Mouse (Mus musculus) thymus, postnatal 10 days (tissue): ENCODE data around the gene Cyp2d11.
"Not testable (repeated sequence)": the region's sequence is repeated elsewhere in the genome, so short reads cannot be mapped to it uniquely, and the experiment has no call there.

Experiments used
- DNase-seq, 2 experiments: peaks; one replicate each; pipeline ENCODE4 v3.0.0; 2021; ENCODE audit warnings: low spot score in 2 of 2

Cyp2d11 gene

DNA sequence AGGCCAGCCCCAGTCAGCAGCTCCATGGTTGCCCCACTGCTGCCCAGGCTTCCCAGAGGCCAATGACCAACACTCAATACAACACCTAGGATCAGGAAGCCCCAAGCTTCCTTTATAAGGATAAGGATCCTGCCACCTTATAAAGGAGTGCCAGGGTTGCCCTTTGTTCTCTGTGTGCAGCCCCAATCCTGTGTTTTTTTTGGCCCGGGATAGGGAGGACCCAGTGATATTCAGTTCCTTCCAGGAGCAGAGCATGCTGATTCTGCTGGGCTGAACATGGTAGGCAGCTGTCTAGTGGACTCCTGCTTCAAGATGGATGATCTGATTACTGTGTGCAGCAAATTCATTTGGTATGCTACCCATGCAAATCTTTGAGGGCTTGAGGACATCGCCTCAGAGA lies at the start of gene Cyp2d11:
Gene Cyp2d11, minus strand, starts transcription at position 101 of the 400 bp plus-strand sequence.
- not testable (repeated sequence) for DNase-seq

GRCm38 (mm10) chr15:82437975-82438617 lies 44.3 kb upstream of the Cyp2d11 start:
- DNase-seq = no peak

DNA sequence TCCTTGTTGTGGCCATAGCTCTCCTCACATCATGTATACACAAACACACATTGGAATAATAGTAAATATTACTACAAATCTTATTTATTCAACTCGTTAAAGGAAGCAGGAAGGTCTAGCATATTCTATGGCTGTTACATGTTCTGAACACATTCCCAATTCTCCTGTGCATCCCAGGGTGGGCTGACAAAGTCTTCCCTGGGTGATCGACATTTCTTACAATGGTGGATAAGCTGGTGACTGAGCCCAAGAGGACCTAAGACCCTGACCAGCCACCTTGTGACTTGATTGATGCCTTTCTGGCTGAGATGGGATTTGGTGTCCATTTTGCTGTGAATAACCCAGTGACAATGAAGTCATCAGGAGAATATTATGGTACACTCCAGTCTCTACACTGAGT lies 41.8 kb upstream of the Cyp2d11 start:
- DNase-seq = no peak

DNA sequence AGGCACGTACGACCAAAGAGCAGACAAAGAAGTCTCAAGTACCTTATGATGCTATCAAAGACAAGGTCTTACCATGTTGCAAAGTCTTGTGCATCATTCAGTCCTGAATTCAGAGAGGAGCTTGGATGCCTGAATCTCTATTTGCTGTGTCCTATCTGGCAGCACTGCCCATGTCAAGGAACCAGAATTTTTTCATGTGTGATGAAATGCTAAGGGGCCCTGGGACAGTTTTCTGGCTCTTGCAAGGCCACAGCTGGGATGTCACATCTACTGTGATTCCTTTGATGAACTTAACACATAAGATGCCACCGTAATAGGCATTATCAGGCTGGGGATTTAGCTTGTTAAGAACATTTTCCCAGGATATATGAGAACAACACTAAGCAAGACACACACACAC lies 41.2 kb upstream of the Cyp2d11 start:
- DNase-seq = no peak

GRCm38 (mm10) chr15:82434541-82434940 lies 40.7 kb upstream of the Cyp2d11 start:
- DNase-seq = no peak

DNA sequence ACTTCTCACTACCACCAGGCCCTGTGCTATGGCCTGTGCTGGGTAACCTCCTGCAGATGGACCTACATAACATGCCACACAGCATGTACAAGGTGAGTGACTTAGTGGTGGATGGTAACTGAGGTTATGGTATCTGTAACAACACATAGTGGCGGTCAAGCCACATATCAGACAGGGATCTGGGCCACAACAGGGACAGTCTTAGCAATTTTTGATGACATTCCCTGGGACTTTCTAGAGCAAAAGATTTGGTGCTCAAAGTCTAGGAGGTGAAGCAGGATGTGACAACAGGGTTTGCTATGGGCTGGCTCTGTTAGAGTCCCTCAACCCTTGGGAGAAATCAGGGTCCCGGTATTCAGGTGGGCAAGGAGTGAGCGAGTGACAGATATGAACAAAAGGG lies 39.8 kb upstream of the Cyp2d11 start:
- DNase-seq = no peak

- DNase-seq = no peak
Measured at GRCm38 (mm10) chr15:82433137-82433536, 39.3 kb upstream of the Cyp2d11 start, which contains the start of gene Cyp2d9. TSS of gene Cyp2d9 (plus strand) at chr15:82433437.

DNA sequence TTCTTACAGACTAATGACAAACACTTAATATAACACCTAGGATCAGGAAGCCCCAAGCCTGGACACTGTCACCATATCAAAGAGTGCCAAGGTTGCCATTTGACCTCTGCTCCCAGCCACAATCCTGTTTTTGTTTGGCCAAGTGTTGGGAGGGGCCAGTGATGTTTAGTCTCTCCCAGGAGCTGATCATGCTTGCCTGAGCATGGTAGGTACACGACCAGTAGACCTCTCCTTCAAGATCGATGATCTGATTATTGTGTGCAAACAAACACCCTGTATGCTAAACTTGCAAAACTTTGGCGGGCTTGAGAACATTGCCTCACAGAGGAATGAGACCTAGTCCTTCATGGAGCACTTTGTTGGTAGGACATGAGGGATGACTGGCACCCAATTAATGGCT lies 29.6 kb upstream of the Cyp2d11 start:
- DNase-seq = no peak

- DNase-seq = no peak
Measured at GRCm38 (mm10) chr15:82422935-82423334, 29.1 kb upstream of the Cyp2d11 start.

GRCm38 (mm10) chr15:82418616-82419015 lies 24.8 kb upstream of the Cyp2d11 start:
- DNase-seq = no peak

GRCm38 (mm10) chr15:82416797-82417789 lies 23.3 kb upstream of the Cyp2d11 start:
- peak; percentile 49 to 70 for DNase-seq

DNA sequence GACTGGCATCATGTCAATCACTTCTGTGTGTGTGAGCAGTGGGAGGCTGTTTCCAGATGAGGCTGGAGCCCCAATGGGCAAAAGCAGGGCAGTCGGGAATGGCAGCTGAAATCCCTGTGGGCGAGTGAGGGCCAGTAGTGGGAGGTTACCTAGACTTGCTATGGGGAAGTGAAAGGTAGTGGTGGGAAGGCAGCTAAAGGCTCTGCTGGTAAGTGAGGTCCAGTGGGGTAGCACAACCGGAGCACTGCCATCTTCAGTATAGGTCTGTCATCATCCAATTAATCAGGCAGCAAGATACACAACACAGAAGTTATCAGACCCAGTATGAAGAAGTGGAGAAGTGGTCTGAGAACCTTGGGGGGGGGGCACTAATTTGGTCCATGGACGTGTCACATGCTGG lies 13.7 kb upstream of the Cyp2d11 start:
- no peak for DNase-seq

GRCm38 (mm10) chr15:82406981-82407380 lies 13.2 kb upstream of the Cyp2d11 start, which contains the start of gene Cyp2d10:
TSS of gene Cyp2d10 (minus strand) at chr15:82407195.
- no peak for DNase-seq

GRCm38 (mm10) chr15:82404163-82404562 lies 10.3 kb upstream of the Cyp2d11 start:
- DNase-seq = no peak

- DNase-seq = no peak
Measured at GRCm38 (mm10) chr15:82403606-82404005, 9.8 kb upstream of the Cyp2d11 start.

- no peak for DNase-seq
Measured at GRCm38 (mm10) chr15:82402741-82403140, 8.9 kb upstream of the Cyp2d11 start.

- no peak for DNase-seq
Measured at GRCm38 (mm10) chr15:82402106-82402505, 8.3 kb upstream of the Cyp2d11 start.

DNA sequence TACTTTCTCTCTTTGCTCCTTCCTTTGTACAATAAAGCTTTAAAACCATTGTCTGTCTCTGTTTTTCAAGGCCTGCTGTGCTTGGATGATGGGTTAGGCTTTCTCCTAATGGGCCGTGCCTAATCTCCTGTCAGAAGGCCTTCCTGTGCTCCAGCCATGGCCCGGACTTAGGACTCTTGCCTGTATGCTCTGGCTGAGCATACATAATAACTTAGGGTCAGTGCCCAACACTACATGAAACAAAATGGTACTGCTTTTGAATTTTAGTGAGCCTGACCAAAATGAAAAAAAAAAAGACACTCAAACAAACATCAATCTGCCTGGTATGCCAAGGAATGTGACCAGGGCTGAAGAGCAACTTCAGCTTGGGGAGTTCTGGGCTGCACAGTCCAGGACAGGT lies 7.7 kb upstream of the Cyp2d11 start:
- no peak for DNase-seq

DNA sequence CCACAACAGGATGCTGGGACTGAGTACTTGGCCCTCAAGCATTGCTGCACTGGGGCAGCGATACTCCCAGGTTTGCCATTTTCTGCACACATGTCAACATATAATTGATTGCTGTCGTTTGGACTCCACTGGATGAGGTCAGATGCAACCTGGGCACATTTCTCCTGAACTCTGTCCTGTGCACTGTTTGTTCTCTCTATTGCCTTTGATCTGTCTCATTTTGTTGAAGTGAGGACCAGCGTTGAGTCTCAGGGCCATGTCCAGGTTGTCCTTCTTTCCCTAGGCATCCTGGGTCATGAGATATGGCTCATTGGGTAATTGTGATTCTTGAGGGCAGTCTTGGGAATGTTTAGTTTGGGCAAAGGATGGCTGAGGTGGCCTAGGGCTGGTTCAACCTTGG lies 2.1 kb upstream of the Cyp2d11 start:
- not testable (repeated sequence) for DNase-seq

DNA sequence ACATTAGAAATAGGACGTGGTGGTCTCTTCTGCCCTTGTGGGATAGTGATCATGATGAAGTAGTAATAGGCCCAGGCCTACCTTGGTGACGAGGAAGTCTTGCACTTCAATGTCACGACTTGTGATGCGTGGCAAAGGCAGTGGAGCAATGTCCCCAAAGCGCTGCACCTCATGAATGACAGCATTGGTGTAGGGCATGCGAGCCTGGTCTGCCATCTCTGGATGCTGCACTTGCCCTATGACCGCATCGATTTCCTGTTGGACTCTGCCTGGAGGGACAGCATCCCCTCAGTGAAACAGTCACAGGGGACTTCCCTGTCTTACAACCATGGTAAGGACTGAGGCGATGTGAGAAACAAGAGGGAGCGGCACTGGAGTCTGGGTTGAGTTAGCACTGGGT lies 3.9 kb downstream of the Cyp2d11 start:
- not testable (repeated sequence) for DNase-seq

DNA sequence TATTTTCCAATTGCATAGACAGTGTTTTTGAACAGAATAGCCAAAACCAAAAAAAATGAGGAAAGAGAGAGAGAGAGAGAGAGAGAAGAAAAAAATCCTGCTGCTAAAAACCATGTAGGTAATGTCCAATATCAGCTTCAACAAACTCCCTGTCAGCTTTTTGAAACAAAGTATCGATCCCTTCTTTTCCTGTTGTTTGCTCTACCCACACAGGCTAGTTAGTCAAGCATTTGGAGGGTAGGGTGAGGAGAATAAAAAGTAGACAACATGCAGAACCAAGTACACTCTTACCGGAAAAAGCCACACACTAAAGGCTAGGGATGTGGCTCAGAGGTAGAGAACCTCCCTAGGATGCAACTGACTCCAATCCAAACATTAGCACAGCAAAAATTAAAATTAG lies 8.1 kb downstream of the Cyp2d11 start:
- no peak for DNase-seq

DNA sequence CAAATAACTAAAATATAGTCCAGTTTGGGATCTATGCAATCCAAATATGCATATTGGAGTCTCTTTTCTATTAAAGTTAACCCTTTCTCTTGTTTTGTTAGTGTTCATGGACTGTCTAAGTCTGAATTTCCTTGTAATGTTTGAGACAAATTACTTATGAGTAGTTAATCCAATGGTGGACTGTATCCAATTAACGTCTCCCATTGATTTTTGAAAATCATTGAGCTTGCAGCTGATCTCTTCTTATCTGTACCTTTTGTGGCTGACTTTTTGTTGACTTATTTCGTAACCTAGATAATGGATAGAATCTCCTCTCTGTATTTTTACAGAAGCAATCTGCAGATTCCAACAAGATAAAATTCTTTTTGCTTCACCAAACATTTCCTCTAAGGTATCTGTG lies 11.4 kb downstream of the Cyp2d11 start:
- no peak for DNase-seq

- no peak for DNase-seq
Measured at GRCm38 (mm10) chr15:82380714-82381062, 13.1 kb downstream of the Cyp2d11 start.
